Mouse (Mus musculus) forebrain, postnatal 0 days (tissue): ENCODE measurements at regions not wholly inside any gene's neighbourhood (a gene's known extent, or its start where the extent isn't known, plus 50 kb on each side); places are given as distances from the start of the nearest gene placed in this dataset.

Experiments used
- ATAC-seq: fragments of 200-750 bp; cut with Nextera tagmentation; 2 replicates; pipeline ENCODE4 v1.8.0; 2017; ENCODE audit warnings: mild to moderate bottlenecking, moderate library complexity
- DNase-seq: peaks from one replicate; pipeline ENCODE4 v3.0.0-alpha.2; 2015
- H3K27ac ChIP-seq: fragments of 300-500 bp; sonication (generic); 2 replicates; pipeline ENCODE4 v1.5.1; 2014; ENCODE audit warnings: low read depth, mild to moderate bottlenecking, antibody characterized with exemption, low read length, moderate library complexity, mixed read lengths
- H3K27me3 ChIP-seq: fragments of 300-500 bp; sonication (generic); 2 replicates; pipeline ENCODE4 v1.6.1; 2014; ENCODE audit warnings: mild to moderate bottlenecking, low read length, mixed read lengths; ENCODE audit not compliant: insufficient read depth
- H3K36me3 ChIP-seq: fragments of 300-500 bp; sonication (generic); 2 replicates; pipeline ENCODE4 v1.6.1; 2014; ENCODE audit warnings: mild to moderate bottlenecking, moderate library complexity; ENCODE audit not compliant: insufficient read depth
- H3K4me1 ChIP-seq: fragments of 300-500 bp; sonication (generic); 2 replicates; pipeline ENCODE4 v1.6.1; 2014; ENCODE audit warnings: antibody characterized with exemption; ENCODE audit not compliant: insufficient read depth
- H3K4me2 ChIP-seq: fragments of 300-500 bp; sonication (generic); 2 replicates; pipeline ENCODE4 v1.6.1; 2014; ENCODE audit warnings: low read depth, mild to moderate bottlenecking, moderate library complexity
- H3K4me3 ChIP-seq: fragments of 300-500 bp; sonication (generic); 2 replicates; pipeline ENCODE4 v1.5.1; 2014; ENCODE audit warnings: low read depth, low read length, mixed read lengths
- H3K9ac ChIP-seq: fragments of 300-500 bp; sonication (generic); 2 replicates; pipeline ENCODE4 v1.6.1; 2014; ENCODE audit warnings: mild to moderate bottlenecking
- H3K9me3 ChIP-seq: fragments of 300-500 bp; sonication (generic); 2 replicates; pipeline ENCODE4 v1.6.1; 2016; ENCODE audit warnings: low read length
- CTCF ChIP-seq: sonication (generic); IDR thresholded peaks from 2 replicates; pipeline ENCODE4 v1.5.1; 2016; ENCODE audit warnings: antibody characterized with exemption, control low read depth, low read depth
- WGBS: fragments of 180-500 bp; shearing (Covaris S2); extraction: QIAGEN DNeasy Blood & Tissue Kit; methylation state at CpG from one replicate; pipeline ENCODE4 v1.1.7; 2014; 5-methylcytosine and 5-hydroxymethylcytosine counted together

- no peak overlapping the region for H3K4me2 ChIP-seq
- no peak for TF ChIP-seq CTCF
- H3K36me3 ChIP-seq: no peaks in the 10 kb centered on the region
- H3K27me3 ChIP-seq: no peaks in the 10 kb centered on the region
- no peak overlapping the region for H3K27ac ChIP-seq
- H3K9me3 ChIP-seq: 0 out of 2 replicates have a peak, but pooled peaks cover 3% of the 10 kb centered on the region
- H3K4me3 ChIP-seq: no peak overlapping the region
- no peak overlapping the region for H3K9ac ChIP-seq
- no peak for DNase-seq
- no peaks in the 10 kb centered on the region for H3K4me1 ChIP-seq
- no peak for ATAC-seq
- WGBS: 64% methylated on average over 5 of the region's 5 CpGs
Observed at GRCm38 (mm10) chr10:41018888-41019287, 53.2 kb downstream of the Gpr6 start.

GRCm38 (mm10) chr10:41016547-41016946, 55.5 kb downstream of the Gpr6 start:
- no peak overlapping the region for H3K27ac ChIP-seq
- no peaks in the 10 kb centered on the region for H3K4me1 ChIP-seq
- no peak overlapping the region for H3K4me3 ChIP-seq
- no peaks in the 10 kb centered on the region for H3K27me3 ChIP-seq
- no peaks in the 10 kb centered on the region for H3K36me3 ChIP-seq
- no peak for TF ChIP-seq CTCF
- no peak overlapping the region for H3K9ac ChIP-seq
- 0 out of 2 replicates have a peak, but pooled peaks cover 3% of the 10 kb centered on the region for H3K9me3 ChIP-seq
- 32% methylated on average over 7 of the region's 7 CpGs for WGBS
- ATAC-seq (peak; percentile 58), DNase-seq (no peak)
- H3K4me2 ChIP-seq: no peak overlapping the region

GRCm38 (mm10) chr10:41015654-41016053, 56.4 kb downstream of the Gpr6 start:
- Histone ChIP-seq H3K4me3 (no peak overlapping the region), H3K4me1 (no peaks in the 10 kb centered on the region), H3K27me3 (no peaks in the 10 kb centered on the region), H3K27ac (no peak overlapping the region), H3K4me2 (no peak overlapping the region), H3K9ac (no peak overlapping the region), H3K9me3 (0 out of 2 replicates have a peak, but pooled peaks cover 3% of the 10 kb centered on the region), H3K36me3 (no peaks in the 10 kb centered on the region)
- WGBS: 26% methylated on average over 4 of the region's 4 CpGs
- ATAC-seq (peak; percentile 86), DNase-seq (peak; percentile 77)
- peak; percentile 76 for TF ChIP-seq CTCF

DNA sequence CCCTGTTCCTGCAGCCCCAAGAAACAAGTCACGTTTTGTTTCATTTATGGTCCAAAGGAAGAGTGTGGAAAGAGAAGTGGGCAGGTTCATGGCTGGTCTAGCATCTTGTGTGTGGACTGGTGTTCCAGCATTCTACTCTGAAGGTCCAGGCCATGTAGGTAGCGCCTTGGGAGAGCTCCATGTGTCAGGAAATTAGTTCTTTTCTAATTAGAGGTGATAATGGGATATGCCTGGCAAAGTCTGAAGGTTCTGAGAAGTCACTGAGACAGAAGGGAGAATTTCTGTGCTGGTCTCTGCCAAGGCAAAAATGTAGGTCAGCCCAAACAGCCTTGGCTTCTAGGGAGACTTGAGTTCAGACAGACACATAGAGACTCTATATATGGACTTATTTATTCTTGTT, 61.5 kb downstream of the Gpr6 start:
- Histone ChIP-seq H3K9me3 (no peaks in the 10 kb centered on the region), H3K4me3 (no peak overlapping the region), H3K27me3 (no peaks in the 10 kb centered on the region), H3K4me2 (no peak overlapping the region), H3K9ac (no peak overlapping the region), H3K4me1 (no peaks in the 10 kb centered on the region), H3K27ac (no peak overlapping the region), H3K36me3 (no peaks in the 10 kb centered on the region)
- DNase-seq (no peak), ATAC-seq (no peak)
- TF ChIP-seq CTCF: no peak
- 84% methylated on average over 2 of the region's 2 CpGs for WGBS

- TF ChIP-seq CTCF: no peak
- no peak overlapping the region for H3K4me2 ChIP-seq
- no peaks in the 10 kb centered on the region for H3K4me1 ChIP-seq
- no peak overlapping the region for H3K27ac ChIP-seq
- ATAC-seq (no peak), DNase-seq (no peak)
- WGBS: 83% methylated on average over 3 of the region's 3 CpGs
- H3K27me3 ChIP-seq: no peaks in the 10 kb centered on the region
- H3K36me3 ChIP-seq: no peaks in the 10 kb centered on the region
- no peaks in the 10 kb centered on the region for H3K9me3 ChIP-seq
- no peak overlapping the region for H3K4me3 ChIP-seq
- no peak overlapping the region for H3K9ac ChIP-seq
Observed at GRCm38 (mm10) chr10:41007866-41008265, 64.2 kb downstream of the Gpr6 start.

- WGBS: 85% methylated on average over 9 of the region's 9 CpGs
- no peaks in the 10 kb centered on the region for H3K9me3 ChIP-seq
- no peak overlapping the region for H3K4me3 ChIP-seq
- H3K36me3 ChIP-seq: no peaks in the 10 kb centered on the region
- no peak overlapping the region for H3K27ac ChIP-seq
- DNase-seq (no peak), ATAC-seq (no peak)
- H3K27me3 ChIP-seq: no peaks in the 10 kb centered on the region
- TF ChIP-seq CTCF: no peak
- no peak overlapping the region for H3K4me2 ChIP-seq
- H3K9ac ChIP-seq: no peak overlapping the region
- no peaks in the 10 kb centered on the region for H3K4me1 ChIP-seq
Observed at GRCm38 (mm10) chr10:41006634-41007033, 65.5 kb downstream of the Gpr6 start.

GRCm38 (mm10) chr10:41005776-41006175, 66.3 kb downstream of the Gpr6 start:
- Histone ChIP-seq H3K4me2 (no peak overlapping the region), H3K27ac (no peak overlapping the region), H3K36me3 (no peaks in the 10 kb centered on the region), H3K4me1 (no peaks in the 10 kb centered on the region), H3K9ac (no peak overlapping the region), H3K27me3 (no peaks in the 10 kb centered on the region), H3K4me3 (no peak overlapping the region), H3K9me3 (no peaks in the 10 kb centered on the region)
- no peak for DNase-seq
- no peak for TF ChIP-seq CTCF
- WGBS: 90% methylated on average over 9 of the region's 9 CpGs
- ATAC-seq: no peak

GRCm38 (mm10) chr10:41004753-41005152, 67.3 kb downstream of the Gpr6 start:
- Histone ChIP-seq H3K4me1 (no peaks in the 10 kb centered on the region), H3K9ac (no peak overlapping the region), H3K27ac (no peak overlapping the region), H3K36me3 (no peaks in the 10 kb centered on the region), H3K4me2 (no peak overlapping the region), H3K9me3 (no peaks in the 10 kb centered on the region), H3K4me3 (no peak overlapping the region), H3K27me3 (no peaks in the 10 kb centered on the region)
- 58% methylated on average over 3 of the region's 3 CpGs for WGBS
- DNase-seq: no peak
- no peak for TF ChIP-seq CTCF
- ATAC-seq: no peak
